9 mouse cellular contexts compared by ENCODE assay signal in the genomic region with DNA sequence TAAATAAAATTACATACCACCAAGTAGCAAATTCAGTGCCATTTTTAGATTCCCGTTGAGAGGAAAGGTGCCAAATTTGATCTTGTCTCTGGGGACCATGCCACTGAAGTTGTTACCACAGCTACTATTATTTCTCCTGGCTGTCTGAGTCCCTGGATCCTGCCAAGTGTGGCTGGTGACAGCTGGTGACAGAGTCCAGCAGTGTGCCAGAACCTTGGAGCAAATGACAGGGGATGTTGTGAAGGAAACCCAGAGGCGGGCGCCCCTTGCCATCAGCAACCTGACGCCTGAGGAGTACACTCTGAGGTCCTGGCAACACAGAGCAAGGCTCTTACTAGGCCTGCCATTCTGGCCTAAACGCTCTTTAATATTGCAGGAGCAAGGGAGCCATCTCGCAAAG.
A peak's percentile ranks its signal among the peaks of the same experiment; 100 is the strongest.
DNase-seq lines count a peak whose midpoint lies in the region; ATAC-seq lines count a peak whose summit lies in the region.
"Had no signal": no experiment of that assay in that cellular context is flagged by ENCODE, and none has a peak within 500 bp of the region (broad histone marks: within the 10 kb centered on the region; RNA-seq: fewer than 3 reads in every experiment).

No protein-coding gene starts in this region.

- DNase-seq in hindbrain, embryonic 10.5 days (ENCODE audit: low spot score) = no peak
- DNase-seq in heart, adult 18-20 months = peak; percentile 66 to 82
- peak; percentile 63 to 65 for DNase-seq in layer of hippocampus, adult 8-10 months (ENCODE audit: low spot score in 2 of 2)
- DNase-seq in right cerebral cortex, postnatal 10 days (ENCODE audit: low spot score in 2 of 2) = peak; percentile 80 to 89
- no peak for DNase-seq in thymus, postnatal 14 days
- no peak for DNase-seq in cerebellum, adult 8-10 months

- WGBS in hindbrain, embryonic 13.5 days = 58% methylated on average over 6 of the region's 6 CpGs
- WGBS in hindbrain, embryonic 10.5 days = 79% methylated on average over 6 of the region's 6 CpGs

- no peaks in the 10 kb centered on the region for H3K36me3 ChIP-seq in hindbrain, embryonic 13.5 days
- H3K36me3 ChIP-seq in hindbrain, embryonic 10.5 days = no peaks in the 10 kb centered on the region
- H3K36me3 ChIP-seq: limb, embryonic 13.5 days had no signal

- no peak overlapping the region for H3K9ac ChIP-seq in hindbrain, embryonic 13.5 days
- H3K9ac ChIP-seq: limb, embryonic 13.5 days had no signal

- H3K9me3 ChIP-seq in hindbrain, embryonic 13.5 days = no peaks in the 10 kb centered on the region
- H3K9me3 ChIP-seq in hindbrain, embryonic 10.5 days = no peaks in the 10 kb centered on the region
- H3K9me3 ChIP-seq: limb, embryonic 13.5 days had no signal

- peaks cover 16% of the 10 kb centered on the region for H3K4me1 ChIP-seq in hindbrain, embryonic 13.5 days (replicated peaks)
- peaks cover 28% of the 10 kb centered on the region for H3K4me1 ChIP-seq in hindbrain, embryonic 10.5 days (replicated peaks)
- H3K4me1 ChIP-seq: limb, embryonic 13.5 days had no signal

- H3K27me3 ChIP-seq in hindbrain, embryonic 13.5 days = no peaks in the 10 kb centered on the region
- no peaks in the 10 kb centered on the region for H3K27me3 ChIP-seq in hindbrain, embryonic 10.5 days (ENCODE audit: insufficient read depth, poor library complexity, severe bottlenecking)
- H3K27me3 ChIP-seq: limb, embryonic 13.5 days had no signal

- no peak overlapping the region for H3K4me2 ChIP-seq in hindbrain, embryonic 13.5 days
- H3K4me2 ChIP-seq: limb, embryonic 13.5 days had no signal

- peak; percentile 67; the same call in 1 of the 2 replicates for ATAC-seq in hindbrain, embryonic 13.5 days (ENCODE audit: low FRiP score)
- no peak for ATAC-seq in monocyte, adult 5-6 weeks (replicated peaks; ENCODE audit: insufficient number of reproducible peaks, low FRiP score, low TSS enrichment, poor library complexity, severe bottlenecking)

- peak overlapping the region; percentile 69 for H3K27ac ChIP-seq in hindbrain, embryonic 13.5 days
- H3K27ac ChIP-seq in hindbrain, embryonic 10.5 days = no peak overlapping the region
- H3K27ac ChIP-seq: limb, embryonic 13.5 days had no signal

- H3K4me3 ChIP-seq in hindbrain, embryonic 13.5 days = no peak overlapping the region
- no peak overlapping the region for H3K4me3 ChIP-seq in hindbrain, embryonic 10.5 days
- H3K4me3 ChIP-seq: limb, embryonic 13.5 days had no signal

Comparison
In these comparisons a context has a peak if more than half of its experiments do, and no peak if none do; other contexts are left out.
1. DNase-seq: peak in heart, adult 18-20 months (2 of 2), layer of hippocampus, adult 8-10 months (2 of 2) and right cerebral cortex, postnatal 10 days (2 of 2); none in hindbrain, embryonic 10.5 days (single experiment), thymus, postnatal 14 days (single experiment) and cerebellum, adult 8-10 months (single experiment).